In genomic region chr17:12143948-12144364, GRCm38 (mm10) we compare ENCODE assay signal across 20 mouse cellular contexts. TPM values are rescaled to one million over a fixed set of nuclear protein-coding genes. Genes with fewer than 3 reads are reported as not detected.
DNase-seq lines count a peak whose midpoint lies in the region; ATAC-seq and TF ChIP-seq lines count a peak whose summit lies in the region.
"Had no signal": no experiment of that assay in that cellular context is flagged by ENCODE, and none has a peak within 500 bp of the region (broad histone marks: within the 10 kb centered on the region; RNA-seq: fewer than 3 reads in every experiment).

No protein-coding gene starts in this region.

- TF ChIP-seq CTCF in forebrain, postnatal 0 days (IDR thresholded peaks at IDR 0.05; ENCODE audit: low read depth), result no peak

- H3K4me1 ChIP-seq in forebrain, postnatal 0 days (ENCODE audit: insufficient read depth), result 0 out of 2 replicates have a peak, but pooled peaks cover 6% of the 10 kb centered on the region
- H3K4me1 ChIP-seq in forebrain, embryonic 13.5 days, result no peaks in the 10 kb centered on the region
- peaks cover 52% of the 10 kb centered on the region for H3K4me1 ChIP-seq in liver, embryonic 12.5 days
- peaks cover 2% of the 10 kb centered on the region; the same call in 1 of the 2 replicates for H3K4me1 ChIP-seq in liver, embryonic 11.5 days (replicated peaks; ENCODE audit: control insufficient read depth, insufficient read depth, low read length)
- H3K4me1 ChIP-seq in stomach, embryonic 15.5 days, result no peaks in the 10 kb centered on the region
- H3K4me1 ChIP-seq: forebrain, embryonic 12.5 days had no signal

- no peak overlapping the region for H3K27ac ChIP-seq in forebrain, postnatal 0 days (ENCODE audit: low read depth, low read length)
- H3K27ac ChIP-seq in forebrain, embryonic 13.5 days, result no peak overlapping the region
- 0 out of 2 replicates have a peak overlapping the region, but pooled peaks have one; percentile 2 for H3K27ac ChIP-seq in liver, embryonic 12.5 days
- H3K27ac ChIP-seq in liver, embryonic 11.5 days (ENCODE audit: low read depth, low read length), result no peak overlapping the region
- H3K27ac ChIP-seq in stomach, embryonic 15.5 days, result peak overlapping the region; percentile 21; the same call in 1 of the 2 replicates
- H3K27ac ChIP-seq: forebrain, embryonic 12.5 days; heart, embryonic 10.5 days; hindbrain, embryonic 14.5 days; intestine, embryonic 15.5 days; limb, embryonic 13.5 days had no signal

- no peak overlapping the region for H3K9ac ChIP-seq in forebrain, postnatal 0 days
- H3K9ac ChIP-seq in forebrain, embryonic 13.5 days, result no peak overlapping the region
- no peak overlapping the region for H3K9ac ChIP-seq in liver, embryonic 12.5 days
- no peak overlapping the region for H3K9ac ChIP-seq in liver, embryonic 11.5 days (ENCODE audit: low read depth, low read length)
- no peak overlapping the region for H3K9ac ChIP-seq in stomach, embryonic 15.5 days
- H3K9ac ChIP-seq: forebrain, embryonic 12.5 days; hindbrain, embryonic 14.5 days; intestine, embryonic 15.5 days; limb, embryonic 13.5 days had no signal

- 43% methylated on average over 5 of the region's 5 CpGs for WGBS in forebrain, postnatal 0 days
- WGBS in forebrain, embryonic 13.5 days, result 91% methylated on average over 5 of the region's 5 CpGs
- WGBS in liver, embryonic 12.5 days (ENCODE audit: insufficient replicate concordance), result 93% methylated on average over 5 of the region's 5 CpGs
- WGBS in liver, embryonic 11.5 days, result 90% methylated on average over 5 of the region's 5 CpGs
- WGBS in stomach, embryonic 15.5 days, result 59% methylated on average over 5 of the region's 5 CpGs

- H3K4me2 ChIP-seq in forebrain, postnatal 0 days (ENCODE audit: low read depth), result no peak overlapping the region
- H3K4me2 ChIP-seq in forebrain, embryonic 13.5 days, result no peak overlapping the region
- no peak overlapping the region for H3K4me2 ChIP-seq in liver, embryonic 12.5 days
- H3K4me2 ChIP-seq in liver, embryonic 11.5 days, result no peak overlapping the region
- H3K4me2 ChIP-seq in stomach, embryonic 15.5 days, result no peak overlapping the region
- H3K4me2 ChIP-seq: forebrain, embryonic 12.5 days; hindbrain, embryonic 14.5 days; intestine, embryonic 15.5 days; limb, embryonic 13.5 days; midbrain, embryonic 11.5 days had no signal

- H3K4me3 ChIP-seq in forebrain, postnatal 0 days (ENCODE audit: low read depth, low read length), result no peak overlapping the region
- no peak overlapping the region for H3K4me3 ChIP-seq in forebrain, embryonic 13.5 days
- no peak overlapping the region for H3K4me3 ChIP-seq in liver, embryonic 12.5 days
- H3K4me3 ChIP-seq in liver, embryonic 11.5 days (ENCODE audit: low read depth, low read length), result no peak overlapping the region
- H3K4me3 ChIP-seq in stomach, embryonic 15.5 days (replicated peaks), result no peak overlapping the region
- H3K4me3 ChIP-seq: forebrain, embryonic 12.5 days; heart, embryonic 10.5 days; intestine, embryonic 15.5 days; limb, embryonic 13.5 days had no signal

- no peaks in the 10 kb centered on the region for H3K36me3 ChIP-seq in forebrain, postnatal 0 days (ENCODE audit: insufficient read depth)
- H3K36me3 ChIP-seq in forebrain, embryonic 13.5 days (ENCODE audit: poor library complexity, severe bottlenecking), result no peaks in the 10 kb centered on the region
- H3K36me3 ChIP-seq in liver, embryonic 12.5 days, result peaks cover 34% of the 10 kb centered on the region
- H3K36me3 ChIP-seq in liver, embryonic 11.5 days (ENCODE audit: control insufficient read depth, insufficient read depth, low read length), result peaks cover 3% of the 10 kb centered on the region; the same call in 1 of the 2 replicates
- 0 out of 2 replicates have a peak, but pooled peaks cover 3% of the 10 kb centered on the region for H3K36me3 ChIP-seq in stomach, embryonic 15.5 days
- H3K36me3 ChIP-seq: intestine, embryonic 15.5 days had no signal

- ATAC-seq in forebrain, postnatal 0 days, result no peak
- ATAC-seq in forebrain, embryonic 13.5 days, result no peak
- no peak for ATAC-seq in liver, embryonic 12.5 days
- ATAC-seq in liver, embryonic 11.5 days (replicated peaks; ENCODE audit: low FRiP score), result no peak
- no peak for ATAC-seq in stomach, embryonic 15.5 days (ENCODE audit: insufficient read depth, low FRiP score, low read depth)
- ATAC-seq: CD4-positive, CD25-positive, alpha-beta regulatory T cell, adult 4 months; intestine, embryonic 15.5 days had no signal

- DNase-seq in forebrain, postnatal 0 days, result peak; percentile 35
- DNase-seq in liver, embryonic 11.5 days (ENCODE audit: low spot score), result no peak
- peak; percentile 62 for DNase-seq in brain, adult 2 months (ENCODE audit: low read depth, low spot score)
- no peak for DNase-seq in retina, embryonic 14.5 days (ENCODE audit: low spot score)
- no peak for DNase-seq in right cerebral cortex, postnatal 25 days
- DNase-seq: adrenal gland, postnatal 25 days; cerebellum, adult 11-12 months; cerebellum, postnatal 14 days; kidney, postnatal 4 days; thymus, postnatal 36 days had no signal

- no peaks in the 10 kb centered on the region for H3K9me3 ChIP-seq in forebrain, postnatal 0 days (ENCODE audit: low read length)
- no peaks in the 10 kb centered on the region for H3K9me3 ChIP-seq in forebrain, embryonic 13.5 days (replicated peaks)
- no peaks in the 10 kb centered on the region for H3K9me3 ChIP-seq in liver, embryonic 12.5 days (replicated peaks)
- no peaks in the 10 kb centered on the region for H3K9me3 ChIP-seq in liver, embryonic 11.5 days (ENCODE audit: control insufficient read depth, low read length)
- H3K9me3 ChIP-seq in stomach, embryonic 15.5 days, result no peaks in the 10 kb centered on the region
- H3K9me3 ChIP-seq: forebrain, embryonic 12.5 days; heart, embryonic 10.5 days; intestine, embryonic 15.5 days; limb, embryonic 13.5 days had no signal

- no peaks in the 10 kb centered on the region for H3K27me3 ChIP-seq in forebrain, postnatal 0 days (ENCODE audit: insufficient read depth, low read length)
- no peaks in the 10 kb centered on the region for H3K27me3 ChIP-seq in forebrain, embryonic 13.5 days
- no peaks in the 10 kb centered on the region for H3K27me3 ChIP-seq in liver, embryonic 12.5 days (replicated peaks)
- no peaks in the 10 kb centered on the region for H3K27me3 ChIP-seq in liver, embryonic 11.5 days (replicated peaks; ENCODE audit: control insufficient read depth, insufficient read depth, low read length)
- no peaks in the 10 kb centered on the region for H3K27me3 ChIP-seq in stomach, embryonic 15.5 days (replicated peaks)
- H3K27me3 ChIP-seq: forebrain, embryonic 12.5 days; intestine, embryonic 15.5 days; limb, embryonic 13.5 days had no signal

RNA-seq across cellular contexts. Expression of gene Agpat4, which starts 25.5 kb away (rescaled TPM):
- 44.8 and 52.9 TPM in 2 replicates for total RNA-seq in forebrain, postnatal 0 days (2014; rRNA removed)
- polyA plus RNA-seq in forebrain, postnatal 0 days (2015; fragmentation: Nextera tagmentation; extraction: Ambion mirVana), result 23.3 and 53.5 TPM in 2 replicates
- polyA plus RNA-seq in forebrain, embryonic 13.5 days (2015; fragmentation: Nextera tagmentation; extraction: Ambion mirVana), result 46.5 and 47.3 TPM in 2 replicates
- 31.6 and 35.2 TPM in 2 replicates for polyA plus RNA-seq in liver, embryonic 12.5 days (2016; fragmentation: Nextera tagmentation; extraction: Ambion mirVana)
- 28.6 and 30.4 TPM in 2 replicates for polyA plus RNA-seq in liver, embryonic 11.5 days (2014; fragmentation: Nextera tagmentation; extraction: Ambion mirVana)
- polyA plus RNA-seq in stomach, embryonic 15.5 days (2015; fragmentation: Nextera tagmentation; extraction: Ambion mirVana), result 30.3 and 32.5 TPM in 2 replicates

Comparison
In these comparisons a context has a peak if more than half of its experiments do, and no peak if none do; other contexts are left out.
1. H3K27ac ChIP-seq: peak in liver, embryonic 12.5 days (single experiment) and stomach, embryonic 15.5 days (single experiment); none in forebrain, postnatal 0 days (single experiment), forebrain, embryonic 13.5 days (single experiment) and liver, embryonic 11.5 days (single experiment).
2. DNase-seq: peak in forebrain, postnatal 0 days (single experiment) and brain, adult 2 months (single experiment); none in liver, embryonic 11.5 days (single experiment), retina, embryonic 14.5 days (single experiment) and right cerebral cortex, postnatal 25 days (single experiment).